Mouse (Mus musculus): ENCODE data around the gene Mmd2. TPM values are rescaled to one million over a fixed set of nuclear protein-coding genes. Genes with fewer than 3 reads are reported as not detected.

Gene Mmd2
- total RNA-seq, 2 experiments from 2014 or later: 0.82 to 3.3 TPM

- intact Hi-C loops (cut with DNase I): loop anchor here (1.0 to 2.0 kb wide), 2 partner anchors 49 to 72 kb away; no protein-coding TSS in a partner anchor
- DNase-seq: peak; percentile 95 to 97
These were observed 57.6 kb downstream of the Mmd2 start, which contains the start of gene Radil for GRCm38 (mm10) chr5:142550706-142551652. Gene Radil (minus strand): TSS chr5:142551098.

- intact Hi-C loops (cut with DNase I): loop anchor here (2.0 kb wide), 1 partner anchor 71 kb away; no protein-coding TSS in a partner anchor
These were observed 58.5 kb downstream of the Mmd2 start for GRCm38 (mm10) chr5:142549961-142550705.

GRCm38 (mm10) chr5:142549441-142549840 lies 59.2 kb downstream of the Mmd2 start:
- intact Hi-C loops (cut with DNase I): no loop called here

More at GRCm38 (mm10) chr5:142549961-142550705, 58.5 kb downstream of the Mmd2 start:
- DNase-seq: peak; percentile 51 to 59

GRCm38 (mm10) chr5:142547066-142547465 lies 61.5 kb downstream of the Mmd2 start:
- intact Hi-C loops (cut with DNase I): no loop called here
- no peak for DNase-seq

More at GRCm38 (mm10) chr5:142549441-142549840, 59.2 kb downstream of the Mmd2 start:
- DNase-seq: peak in 1 of 2 experiments; percentile 23

GRCm38 (mm10) chr5:142546344-142546743 lies 62.3 kb downstream of the Mmd2 start:
- no peak for DNase-seq
- intact Hi-C loops (cut with DNase I): no loop called here

- intact Hi-C loops (cut with DNase I): no loop called here
- DNase-seq: no peak
These were observed 63.4 kb downstream of the Mmd2 start for GRCm38 (mm10) chr5:142545014-142545795.

- DNase-seq: no peak
- intact Hi-C loops (cut with DNase I): no loop called here
These were observed 71.3 kb downstream of the Mmd2 start for GRCm38 (mm10) chr5:142537286-142537685.

GRCm38 (mm10) chr5:142535388-142535787 lies 73.2 kb downstream of the Mmd2 start:
- DNase-seq: no peak
- intact Hi-C loops (cut with DNase I): no loop called here

GRCm38 (mm10) chr5:142529915-142530314 lies 78.7 kb downstream of the Mmd2 start, which contains the start of gene Papolb:
Gene Papolb (minus strand): TSS chr5:142530076.
- intact Hi-C loops (cut with DNase I): no loop called here

GRCm38 (mm10) chr5:142524711-142525464 lies 83.7 kb downstream of the Mmd2 start:
- no peak for DNase-seq
- intact Hi-C loops (cut with DNase I): no loop called here

More at GRCm38 (mm10) chr5:142529915-142530314, 78.7 kb downstream of the Mmd2 start, which contains the start of gene Papolb:
- no peak for DNase-seq

GRCm38 (mm10) chr5:142521195-142521866 lies 87.3 kb downstream of the Mmd2 start:
- intact Hi-C loops (cut with DNase I): no loop called here

GRCm38 (mm10) chr5:142520360-142520759 lies 88.2 kb downstream of the Mmd2 start:
- DNase-seq: no peak
- intact Hi-C loops (cut with DNase I): no loop called here

More at GRCm38 (mm10) chr5:142521195-142521866, 87.3 kb downstream of the Mmd2 start:
- no peak for DNase-seq

- intact Hi-C loops (cut with DNase I): no loop called here
- DNase-seq: peak in 1 of 2 experiments; percentile 23
These were observed 89.6 kb downstream of the Mmd2 start for GRCm38 (mm10) chr5:142518973-142519372.

Other genes with a start within 250 kb of the Mmd2 start
- 10 to 100 TPM; 16.8 to 19.0 TPM for gene Foxk1, start 207.3 kb downstream of the Mmd2 start, total RNA-seq (2021)
- gene Ap5z1, start 144.9 kb downstream of the Mmd2 start, total RNA-seq (2021): 1 to 10 TPM; 6.4 to 8.1 TPM
- under 1 TPM; 0.12 to 0.17 TPM for gene Papolb, start 78.7 kb downstream of the Mmd2 start, total RNA-seq (2021)
- gene Radil, start 57.7 kb downstream of the Mmd2 start, total RNA-seq (2021): 1 to 10 TPM; 2.8 to 3.4 TPM
- gene Wipi2, start 18.9 kb upstream of the Mmd2 start, total RNA-seq (2021): 10 to 100 TPM; 39.0 to 39.3 TPM
- 1 to 10 TPM; 1.1 to 1.5 TPM for gene Slc29a4, start 83.7 kb upstream of the Mmd2 start, total RNA-seq (2021)
- gene Tnrc18, start 208.9 kb upstream of the Mmd2 start, total RNA-seq (2021): 10 to 100 TPM; 80.1 to 91.3 TPM

Data from heart, postnatal 10 days (tissue).